Comparison of ENCODE assay signal across 8 mouse cellular contexts in the genomic region with DNA sequence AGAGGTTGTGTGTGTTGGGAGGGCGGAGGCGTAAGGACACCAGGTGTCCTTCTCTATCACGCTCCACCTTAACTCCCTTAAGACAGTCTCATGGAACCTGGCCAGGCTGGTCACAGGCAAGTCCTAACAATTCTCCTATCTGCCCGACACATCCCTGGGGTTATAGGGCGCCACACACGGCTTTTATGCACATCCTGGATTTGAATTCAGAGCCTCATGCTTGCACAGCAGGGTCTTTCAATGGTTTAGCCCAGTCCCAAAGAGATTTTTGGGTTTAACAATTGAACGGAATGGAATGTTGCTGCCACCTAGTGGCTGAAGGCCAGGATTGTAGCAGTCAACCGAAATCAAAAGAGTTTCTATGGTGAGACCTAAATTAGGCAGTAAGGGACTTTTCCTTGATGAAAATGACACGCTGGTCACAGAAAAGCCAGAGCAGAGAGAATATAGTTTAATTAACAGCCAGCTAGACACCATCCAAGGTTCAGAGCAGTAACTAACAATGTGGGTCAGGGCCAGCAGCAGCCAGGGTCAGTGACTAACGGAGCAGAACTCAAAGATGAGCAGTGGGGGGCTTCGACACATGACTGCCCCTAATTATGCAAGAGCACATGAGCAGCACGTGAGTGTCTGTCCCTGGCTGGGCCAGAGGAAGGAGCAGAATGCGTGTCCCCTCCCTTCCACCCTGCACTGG. TPM values are rescaled to one million over a fixed set of nuclear protein-coding genes. Genes with fewer than 3 reads are reported as not detected.
A peak's percentile ranks its signal among the peaks of the same experiment; 100 is the strongest.
DNase-seq lines count a peak whose midpoint lies in the region; ATAC-seq and TF ChIP-seq lines count a peak whose summit lies in the region.

No protein-coding gene starts in this region.

- ATAC-seq in embryonic facial prominence, embryonic 13.5 days (ENCODE audit: insufficient number of reproducible peaks, insufficient read depth, low FRiP score, low TSS enrichment, low read depth), result peak; percentile 29; the same call in 1 of the 2 replicates
- peak; percentile 81 for ATAC-seq in kidney, embryonic 14.5 days (ENCODE audit: low FRiP score, low TSS enrichment)

- peak overlapping the region; percentile 2; the same call in 1 of the 2 replicates for H3K9ac ChIP-seq in CH12.LX (ENCODE audit: insufficient read depth, low read depth)
- H3K9ac ChIP-seq in embryonic facial prominence, embryonic 13.5 days, result no peak overlapping the region
- H3K9ac ChIP-seq in kidney, embryonic 14.5 days (ENCODE audit: low read depth, low read length), result no peak overlapping the region
- H3K9ac ChIP-seq in liver, adult 2 months (ENCODE audit: low read depth, low read length), result peak overlapping the region; percentile 62; the same call in 1 of the 2 replicates

- no peaks in the 10 kb centered on the region for H3K36me3 ChIP-seq in CH12.LX (replicated peaks in 1 of 2; ENCODE audit: control insufficient read depth in 1 of 2, insufficient read depth in 1 of 2, low read length in 1 of 2)
- H3K36me3 ChIP-seq in embryonic facial prominence, embryonic 13.5 days, result no peaks in the 10 kb centered on the region
- H3K36me3 ChIP-seq in heart, embryonic 10.5 days, result no peaks in the 10 kb centered on the region
- no peaks in the 10 kb centered on the region for H3K36me3 ChIP-seq in kidney, embryonic 14.5 days (ENCODE audit: control insufficient read depth, insufficient read depth, low read length)
- no peaks in the 10 kb centered on the region for H3K36me3 ChIP-seq in liver, adult 2 months (ENCODE audit: control insufficient read depth, insufficient read depth, low read length)
- H3K36me3 ChIP-seq in testis, adult 2 months (ENCODE audit: control insufficient read depth, insufficient read depth, low read length), result no peaks in the 10 kb centered on the region

- H3K27me3 ChIP-seq in CH12.LX (replicated peaks), result peaks cover 3% of the 10 kb centered on the region
- no peaks in the 10 kb centered on the region for H3K27me3 ChIP-seq in embryonic facial prominence, embryonic 13.5 days
- H3K27me3 ChIP-seq in heart, embryonic 10.5 days (ENCODE audit: insufficient read depth, poor library complexity, severe bottlenecking), result no peaks in the 10 kb centered on the region
- no peaks in the 10 kb centered on the region for H3K27me3 ChIP-seq in kidney, embryonic 14.5 days (ENCODE audit: control insufficient read depth, insufficient read depth, low read length)
- no peaks in the 10 kb centered on the region for H3K27me3 ChIP-seq in liver, adult 2 months (ENCODE audit: control insufficient read depth, insufficient read depth, low read length)
- no peaks in the 10 kb centered on the region for H3K27me3 ChIP-seq in testis, adult 2 months (ENCODE audit: control insufficient read depth, insufficient read depth, low read length)

- H3K4me2 ChIP-seq in CH12.LX (ENCODE audit: insufficient read depth, low read depth, poor library complexity, severe bottlenecking), result peak overlapping the region; percentile 88
- peak overlapping the region; percentile 47; the same call in 1 of the 2 replicates for H3K4me2 ChIP-seq in embryonic facial prominence, embryonic 13.5 days
- H3K4me2 ChIP-seq in kidney, embryonic 14.5 days (replicated peaks; ENCODE audit: low read depth, low read length), result no peak overlapping the region; the same call in 1 of the 2 replicates

- peak; percentile 88 for DNase-seq in CH12.LX (ENCODE audit: extremely low read depth)
- DNase-seq in adrenal gland, postnatal 36 days, result peak; percentile 56 to 71
- DNase-seq in heart, embryonic 10.5 days (ENCODE audit: low spot score), result peak; percentile 78
- peak; percentile 54 for DNase-seq in liver, adult 2 months (ENCODE audit: extremely low read depth, low read depth, low spot score)
- peak; percentile 89 for DNase-seq in naive thymus-derived CD4-positive, alpha-beta T cell, adult 2 months (ENCODE audit: low read depth)

- H3K9me3 ChIP-seq in CH12.LX (replicated peaks; ENCODE audit: low read length), result no peaks in the 10 kb centered on the region
- no peaks in the 10 kb centered on the region for H3K9me3 ChIP-seq in embryonic facial prominence, embryonic 13.5 days
- H3K9me3 ChIP-seq in heart, embryonic 10.5 days, result no peaks in the 10 kb centered on the region
- no peaks in the 10 kb centered on the region for H3K9me3 ChIP-seq in kidney, embryonic 14.5 days (ENCODE audit: control insufficient read depth, low read length)

- peak overlapping the region; percentile 19 to 48 (median 29) for H3K4me3 ChIP-seq in CH12.LX (replicated peaks in 1 of 3; ENCODE audit: low read depth in 2 of 3, low read length in 2 of 3, poor library complexity in 1 of 3)
- H3K4me3 ChIP-seq in embryonic facial prominence, embryonic 13.5 days, result no peak overlapping the region
- peak overlapping the region; percentile 20; the same call in 1 of the 2 replicates for H3K4me3 ChIP-seq in heart, embryonic 10.5 days
- H3K4me3 ChIP-seq in kidney, embryonic 14.5 days (ENCODE audit: low read length), result no peak overlapping the region
- H3K4me3 ChIP-seq in liver, adult 2 months (ENCODE audit: insufficient read depth, low read depth, low read length), result no peak overlapping the region
- peak overlapping the region; percentile 1; the same call in 1 of the 2 replicates for H3K4me3 ChIP-seq in testis, adult 2 months (ENCODE audit: control insufficient read depth, low read depth, low read length)

- no peak for TF ChIP-seq EP300 in CH12.LX (IDR thresholded peaks at IDR 0.05; ENCODE audit: low read length)

- dilution Hi-C loops in CH12.LX (cut with MboI; ENCODE audit: extremely low pct_ligation_motif_present, extremely low pct_unique_long_range_greater_than_20kb, low sequenced_read_pairs), result no loop called here

- 15% methylated on average over 13 of the region's 13 CpGs for WGBS in embryonic facial prominence, embryonic 13.5 days
- 18% methylated on average over 13 of the region's 13 CpGs for WGBS in heart, embryonic 10.5 days
- 19% methylated on average over 13 of the region's 13 CpGs for WGBS in kidney, embryonic 14.5 days
- WGBS in liver, adult 2 months, result 21% methylated on average over 13 of the region's 13 CpGs

- no peak for TF ChIP-seq POLR2A in CH12.LX (IDR thresholded peaks at IDR 0.05; ENCODE audit: low read depth, low read length)
- no peak for TF ChIP-seq POLR2A in liver, adult 2 months (IDR thresholded peaks at IDR 0.05; ENCODE audit: extremely low read depth, insufficient read depth, low read length)
- TF ChIP-seq POLR2A in testis, adult 2 months (IDR thresholded peaks at IDR 0.05; ENCODE audit: control insufficient read depth, low read depth, low read length), result no peak

- peak; percentile 62 for TF ChIP-seq RAD21 in CH12.LX (IDR thresholded peaks at IDR 0.05; ENCODE audit: low read depth, low read length)

- TF ChIP-seq CTCF in CH12.LX (conservative IDR thresholded peaks at IDR 0.05 in 1 of 2, IDR thresholded peaks at IDR 0.05 in 1 of 2; ENCODE audit: low read depth in 2 of 2, low read length in 2 of 2), result peak; percentile 85 to 87
- TF ChIP-seq CTCF in liver, adult 2 months (IDR thresholded peaks at IDR 0.05; ENCODE audit: low read depth, low read length), result no peak
- peak; percentile 26; the same call in 1 of the 2 replicates for TF ChIP-seq CTCF in testis, adult 2 months (IDR thresholded peaks at IDR 0.05; ENCODE audit: control insufficient read depth, insufficient read depth, insufficient replicate concordance, low read depth, low read length)

- in situ Hi-C loops in CH12.LX (cut with MboI; ENCODE audit: low pct_ligation_motif_present, low pct_unique_long_range_greater_than_20kb, low sequenced_read_pairs), result loop anchor here (25.0 kb wide), 1 partner anchor 331 kb away; the partner anchor contains the start of gene Thnsl2

- H3K79me2 ChIP-seq in CH12.LX (replicated peaks; ENCODE audit: control insufficient read depth, extremely low read depth, insufficient read depth, poor library complexity, severe bottlenecking), result no peaks in the 10 kb centered on the region
- H3K79me2 ChIP-seq in liver, adult 2 months (ENCODE audit: control insufficient read depth, insufficient read depth, low read length), result no peaks in the 10 kb centered on the region

- H3K4me1 ChIP-seq in CH12.LX (ENCODE audit: control insufficient read depth in 1 of 2, insufficient read depth in 2 of 2), result peaks cover 3 to 17% of the 10 kb centered on the region in 2 experiments
- no peaks in the 10 kb centered on the region for H3K4me1 ChIP-seq in embryonic facial prominence, embryonic 13.5 days
- peaks cover 14% of the 10 kb centered on the region for H3K4me1 ChIP-seq in heart, embryonic 10.5 days
- no peaks in the 10 kb centered on the region for H3K4me1 ChIP-seq in kidney, embryonic 14.5 days (ENCODE audit: control insufficient read depth, insufficient read depth, low read length)
- H3K4me1 ChIP-seq in liver, adult 2 months (ENCODE audit: control insufficient read depth, insufficient read depth, low read length), result peaks cover 3% of the 10 kb centered on the region
- peaks cover 8% of the 10 kb centered on the region for H3K4me1 ChIP-seq in testis, adult 2 months (ENCODE audit: control insufficient read depth, insufficient read depth, low read length)

- no peak overlapping the region for H3K27ac ChIP-seq in CH12.LX (ENCODE audit: insufficient read depth, low read depth)
- no peak overlapping the region for H3K27ac ChIP-seq in embryonic facial prominence, embryonic 13.5 days
- no peak overlapping the region for H3K27ac ChIP-seq in heart, embryonic 10.5 days
- H3K27ac ChIP-seq in kidney, embryonic 14.5 days (ENCODE audit: low read depth, low read length), result no peak overlapping the region
- no peak overlapping the region for H3K27ac ChIP-seq in liver, adult 2 months (replicated peaks; ENCODE audit: insufficient read depth, low read depth, low read length)
- no peak overlapping the region for H3K27ac ChIP-seq in testis, adult 2 months (ENCODE audit: control insufficient read depth, insufficient read depth, low read depth, low read length)

RNA-seq across cellular contexts. Expression of gene Rpia, which starts 13.9 kb away (rescaled TPM):
- 55.7 and 76.1 TPM in 2 replicates for total RNA-seq in CH12.LX (2012; rRNA removed)
- total RNA-seq in CH12.LX (2014; rRNA removed), result 61.8 and 65.1 TPM in 2 replicates
- polyA plus RNA-seq in CH12.LX (2012; ENCODE audit: insufficient read length, low read depth), result 57.8 and 68.9 TPM in 2 replicates
- 10 to 100 TPM; 18.5 to 25.0 TPM for total RNA-seq in adrenal gland, postnatal 36 days (2021)
- 3.6 and 4.3 TPM in 2 replicates for polyA plus RNA-seq in embryonic facial prominence, embryonic 13.5 days (2015; fragmentation: Nextera tagmentation; extraction: Ambion mirVana)
- polyA plus RNA-seq in heart, embryonic 10.5 days (2016; fragmentation: Nextera tagmentation; extraction: Ambion mirVana), result 1.2 and 1.6 TPM in 2 replicates
- 3.2 and 5.5 TPM in 2 replicates for polyA plus RNA-seq in kidney, embryonic 14.5 days (2014; fragmentation: Nextera tagmentation; extraction: Ambion mirVana)
- total RNA-seq in liver, adult 2 months (2014; rRNA removed), result 3.0 and 3.9 TPM in 2 replicates
- 2.0 TPM in 2 replicates for polyA plus RNA-seq in liver, adult 2 months (2012; rRNA removed)
- 9.0 and 10.0 TPM in 2 replicates for polyA plus RNA-seq in testis, adult 2 months (2012; rRNA removed)

RNA-seq across cellular contexts. Expression of gene Eif2ak3, which starts 38.3 kb away (rescaled TPM):
- total RNA-seq in CH12.LX (2012; rRNA removed) (38.9 and 39.5 TPM in 2 replicates), CH12.LX (2014; rRNA removed) (23.1 and 24.9 TPM in 2 replicates)
- polyA plus RNA-seq in CH12.LX (2012; ENCODE audit: insufficient read length, low read depth), result 21.2 and 26.2 TPM in 2 replicates
- 10 to 100 TPM; 19.4 to 20.0 TPM for total RNA-seq in adrenal gland, postnatal 36 days (2021)
- 10.2 and 12.2 TPM in 2 replicates for polyA plus RNA-seq in embryonic facial prominence, embryonic 13.5 days (2015; fragmentation: Nextera tagmentation; extraction: Ambion mirVana)
- 7.3 and 8.2 TPM in 2 replicates for polyA plus RNA-seq in heart, embryonic 10.5 days (2016; fragmentation: Nextera tagmentation; extraction: Ambion mirVana)
- polyA plus RNA-seq in kidney, embryonic 14.5 days (2014; fragmentation: Nextera tagmentation; extraction: Ambion mirVana), result 5.2 and 9.8 TPM in 2 replicates
- 7.9 and 9.9 TPM in 2 replicates for total RNA-seq in liver, adult 2 months (2014; rRNA removed)
- 5.2 and 7.1 TPM in 2 replicates for polyA plus RNA-seq in liver, adult 2 months (2012; rRNA removed)
- polyA plus RNA-seq in testis, adult 2 months (2012; rRNA removed), result 1.8 and 2.1 TPM in 2 replicates

Comparison
In these comparisons a context has a peak if more than half of its experiments do, and no peak if none do; other contexts are left out.
1. H3K4me3 ChIP-seq: peak in CH12.LX (3 of 3), heart, embryonic 10.5 days (single experiment) and testis, adult 2 months (single experiment); none in embryonic facial prominence, embryonic 13.5 days (single experiment), kidney, embryonic 14.5 days (single experiment) and liver, adult 2 months (single experiment).
2. H3K9ac ChIP-seq: peak in CH12.LX (single experiment) and liver, adult 2 months (single experiment); none in embryonic facial prominence, embryonic 13.5 days (single experiment) and kidney, embryonic 14.5 days (single experiment).
3. Peak in every context shown above with its lines, with median percentiles within 50 percentile points of each other: DNase-seq.